Mouse (Mus musculus) small intestine, adult 2 months (tissue): ENCODE measurements around the gene Tmsb4x. TPM values are rescaled to one million over a fixed set of nuclear protein-coding genes. Genes with fewer than 3 reads are reported as not detected.
A peak's percentile ranks its signal among the peaks of the same experiment; 100 is the strongest.

ENCODE experiments used
- H3K27ac ChIP-seq: fragments of 200-500 bp; 2 replicates; pipeline ENCODE4 v1.5.1; 2012; ENCODE audit warnings: low read depth, low read length, control low read depth, inconsistent platforms; ENCODE audit not compliant: insufficient read depth
- H3K27me3 ChIP-seq: fragments of 200-500 bp; 2 replicates; pipeline ENCODE4 v1.6.1; 2012; ENCODE audit warnings: mild to moderate bottlenecking, moderate library complexity, low read length, inconsistent platforms; ENCODE audit not compliant: control insufficient read depth, insufficient read depth
- H3K36me3 ChIP-seq: fragments of 200-500 bp; 2 replicates; pipeline ENCODE4 v1.6.1; 2012; ENCODE audit warnings: mild to moderate bottlenecking, low read length, control low read depth, inconsistent platforms; ENCODE audit not compliant: control insufficient read depth, insufficient read depth
- H3K4me1 ChIP-seq: fragments of 200-500 bp; 2 replicates; pipeline ENCODE4 v1.6.1; 2012; ENCODE audit warnings: low read length, inconsistent platforms, mixed read lengths; ENCODE audit not compliant: control insufficient read depth, insufficient read depth, insufficient read length
- H3K4me3 ChIP-seq: fragments of 200-500 bp; 2 replicates; pipeline ENCODE4 v1.5.1; 2012; ENCODE audit warnings: low read depth, mild to moderate bottlenecking, control low read depth, inconsistent platforms, low read length, moderate library complexity
- CTCF ChIP-seq: fragments of 200-500 bp; IDR thresholded peaks from 2 replicates; pipeline ENCODE4 v1.5.1; 2012; ENCODE audit warnings: low read depth, mild to moderate bottlenecking, control low read depth, inconsistent platforms, low read length, moderate library complexity, mixed read lengths; ENCODE audit not compliant: insufficient replicate concordance, insufficient read length; ENCODE audit errors: extremely low read depth
- POLR2A ChIP-seq: fragments of 200-500 bp; IDR thresholded peaks from 2 replicates; pipeline ENCODE4 v1.6.1; 2012; ENCODE audit warnings: low read depth, mild to moderate bottlenecking, control low read depth, inconsistent platforms, low read length, moderate library complexity
- WGBS: fragments of 180-500 bp; shearing (Covaris S2); methylation state at CpG from one replicate; pipeline ENCODE4 v1.1.7; 2018; 5-methylcytosine and 5-hydroxymethylcytosine counted together
- polyA plus RNA-seq: library from polyadenylated mRNA; depleted of rRNA; stranded (reverse); fragments of >200 nt; gene quantifications from 2 replicates; pipeline ENCODE4 v1.2.3, GENCODE M21; 2012; rRNA removed

Tmsb4x gene
- 44.6 and 57.7 TPM in 2 replicates for polyA plus RNA-seq

GRCm38 (mm10) chrX:167208978-167209754 is at the start of gene Tmsb4x:
Tmsb4x (minus strand) TSS chrX:167209315.
- Histone ChIP-seq H3K27ac (peak within 1 kb of the TSS; percentile 95), H3K27me3 (no peaks in the 10 kb centered on the region), H3K4me3 (peak within 1 kb of the TSS; percentile 82), H3K36me3 (peaks cover 10% of the 10 kb centered on the region), H3K4me1 (peaks cover 5% of the 10 kb centered on the region; the same call in 1 of the 2 replicates)
- 9% methylated on average over 39 of the region's 39 CpGs for WGBS
- TF ChIP-seq CTCF (no peak), POLR2A (peak; percentile 98)

DNA sequence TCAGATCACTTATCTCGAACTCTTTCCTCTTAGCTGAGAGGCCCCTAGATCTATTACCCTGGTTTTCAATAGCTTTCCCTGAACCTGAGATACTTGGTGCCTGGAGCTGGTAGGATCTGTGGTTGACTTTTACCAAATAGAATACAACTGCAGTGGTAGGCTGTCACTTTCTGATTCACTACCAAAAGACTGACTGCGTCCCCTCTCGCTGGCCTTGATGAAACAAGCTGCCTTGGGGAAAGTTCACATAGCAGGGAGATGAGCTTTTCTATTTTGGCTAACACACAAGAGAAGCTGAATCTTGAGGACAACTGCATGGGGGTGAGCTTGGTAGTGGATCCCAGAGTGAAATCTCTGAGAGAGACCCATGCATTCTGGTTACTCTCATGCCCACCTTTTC is 32.6 kb upstream of the Tmsb4x start:
- no peaks in the 10 kb centered on the region for H3K27me3 ChIP-seq
- H3K4me1 ChIP-seq: no peaks in the 10 kb centered on the region
- TF ChIP-seq POLR2A: no peak
- TF ChIP-seq CTCF: no peak
- H3K4me3 ChIP-seq: no peak overlapping the region
- H3K27ac ChIP-seq: no peak overlapping the region
- 85% methylated on average over 3 of the region's 3 CpGs for WGBS
- no peaks in the 10 kb centered on the region for H3K36me3 ChIP-seq

- TF ChIP-seq POLR2A: no peak
- no peak for TF ChIP-seq CTCF
- Histone ChIP-seq H3K27me3 (no peaks in the 10 kb centered on the region), H3K27ac (no peak overlapping the region), H3K4me1 (no peaks in the 10 kb centered on the region), H3K36me3 (no peaks in the 10 kb centered on the region), H3K4me3 (no peak overlapping the region)
- WGBS: 57% methylated on average over 9 of the region's 9 CpGs
Observed at GRCm38 (mm10) chrX:167239293-167239921, 30.3 kb upstream of the Tmsb4x start.

DNA sequence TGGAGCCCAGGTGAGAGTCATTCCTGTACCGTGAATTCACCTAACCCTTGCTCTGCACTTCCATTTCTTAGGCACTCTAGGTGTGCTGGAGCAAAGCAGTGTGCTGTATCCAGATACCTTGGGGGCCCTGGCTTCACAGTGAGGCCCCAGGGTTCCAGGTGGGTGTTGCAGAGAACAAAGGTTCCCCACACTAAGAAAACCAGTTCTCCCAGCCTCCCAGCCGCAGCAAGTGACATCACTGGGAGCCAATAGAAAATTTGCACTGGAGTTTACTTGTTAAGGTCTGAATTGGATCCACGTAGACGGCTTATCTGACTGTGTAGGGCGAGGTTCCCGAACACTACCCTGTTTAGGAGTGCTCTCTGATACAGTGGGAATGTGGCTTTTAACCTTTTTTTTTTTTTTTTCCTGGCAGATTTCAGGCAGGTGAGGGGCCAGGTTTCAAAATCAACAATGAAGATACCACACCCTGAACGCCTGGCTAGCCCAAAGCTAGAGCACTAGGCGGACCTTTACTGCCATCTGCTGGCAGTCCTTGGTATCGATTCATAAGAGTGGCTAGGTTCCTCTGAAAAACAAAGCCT is 24.1 kb upstream of the Tmsb4x start:
- H3K36me3 ChIP-seq: no peaks in the 10 kb centered on the region
- peak overlapping the region; percentile 66 for H3K27ac ChIP-seq
- 18% methylated on average over 9 of the region's 9 CpGs for WGBS
- H3K27me3 ChIP-seq: no peaks in the 10 kb centered on the region
- peaks cover 7% of the 10 kb centered on the region; the same call in 1 of the 2 replicates for H3K4me1 ChIP-seq
- TF ChIP-seq CTCF: peak; percentile 70; the same call in 1 of the 2 replicates
- TF ChIP-seq POLR2A: no peak
- H3K4me3 ChIP-seq: no peak overlapping the region

DNA sequence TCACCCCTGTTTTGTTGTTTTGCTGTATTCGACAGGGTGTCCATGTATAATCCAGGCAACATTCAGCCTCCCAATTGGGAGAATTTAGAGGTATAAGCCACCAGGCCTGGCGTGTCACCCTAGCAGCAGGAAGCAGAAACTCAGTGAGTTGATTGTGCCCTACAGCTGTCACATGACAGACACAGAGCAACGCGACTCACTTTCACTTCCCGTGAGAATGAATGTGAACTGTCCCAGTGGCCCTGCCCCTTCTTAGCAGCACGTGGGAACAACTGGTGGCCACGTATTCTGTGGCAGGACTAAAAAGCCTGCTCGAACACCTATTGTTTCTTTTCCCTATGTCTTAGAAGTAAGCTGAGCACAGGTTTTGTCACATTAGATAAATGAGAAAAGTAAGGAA is 22.0 kb upstream of the Tmsb4x start:
- TF ChIP-seq CTCF (no peak), POLR2A (no peak)
- no peak overlapping the region for H3K4me3 ChIP-seq
- H3K4me1 ChIP-seq: peaks cover 7% of the 10 kb centered on the region; the same call in 1 of the 2 replicates
- H3K27me3 ChIP-seq: no peaks in the 10 kb centered on the region
- peak overlapping the region; percentile 43; the same call in 1 of the 2 replicates for H3K27ac ChIP-seq
- 33% methylated on average over 8 of the region's 8 CpGs for WGBS
- no peaks in the 10 kb centered on the region for H3K36me3 ChIP-seq

DNA sequence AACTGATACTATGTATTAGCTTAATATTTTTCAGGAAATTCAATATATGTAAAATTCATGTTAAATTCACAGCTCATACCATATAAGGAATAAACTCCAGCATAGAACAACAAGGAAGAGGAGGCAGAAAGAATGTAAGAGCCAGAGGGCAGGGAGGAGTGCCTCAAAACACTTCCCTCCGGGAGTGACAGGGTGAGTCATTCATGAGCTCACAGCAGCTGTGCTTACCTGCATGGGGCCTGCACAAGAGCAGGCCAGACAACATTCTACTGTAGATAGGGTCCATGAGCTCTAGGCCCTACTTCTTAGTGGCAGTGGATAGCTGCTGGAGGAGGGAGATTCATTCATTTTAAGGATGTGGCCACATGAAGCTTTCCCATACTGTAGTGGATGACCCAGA is 20.7 kb upstream of the Tmsb4x start:
- Histone ChIP-seq H3K27ac (no peak overlapping the region), H3K4me1 (peaks cover 7% of the 10 kb centered on the region; the same call in 1 of the 2 replicates), H3K27me3 (no peaks in the 10 kb centered on the region), H3K4me3 (no peak overlapping the region), H3K36me3 (no peaks in the 10 kb centered on the region)
- 29% methylated on average over 1 of the region's 1 CpGs for WGBS
- TF ChIP-seq CTCF (no peak), POLR2A (no peak)

- H3K4me1 ChIP-seq: peaks cover 7% of the 10 kb centered on the region; the same call in 1 of the 2 replicates
- H3K27me3 ChIP-seq: no peaks in the 10 kb centered on the region
- H3K27ac ChIP-seq: peak overlapping the region; percentile 16; the same call in 1 of the 2 replicates
- no peak for TF ChIP-seq POLR2A
- TF ChIP-seq CTCF: peak; percentile 37; the same call in 1 of the 2 replicates
- H3K4me3 ChIP-seq: no peak overlapping the region
- H3K36me3 ChIP-seq: no peaks in the 10 kb centered on the region
- 55% methylated on average over 6 of the region's 6 CpGs for whole genome bisulfite sequencing
Observed at GRCm38 (mm10) chrX:167229206-167229605, 20.1 kb upstream of the Tmsb4x start.
